Mouse (Mus musculus): ENCODE measurements at regions not wholly inside any gene's neighbourhood (a gene's known extent, or its start where the extent isn't known, plus 50 kb on each side); places are given as distances from the start of the nearest gene placed in this dataset.

DNA sequence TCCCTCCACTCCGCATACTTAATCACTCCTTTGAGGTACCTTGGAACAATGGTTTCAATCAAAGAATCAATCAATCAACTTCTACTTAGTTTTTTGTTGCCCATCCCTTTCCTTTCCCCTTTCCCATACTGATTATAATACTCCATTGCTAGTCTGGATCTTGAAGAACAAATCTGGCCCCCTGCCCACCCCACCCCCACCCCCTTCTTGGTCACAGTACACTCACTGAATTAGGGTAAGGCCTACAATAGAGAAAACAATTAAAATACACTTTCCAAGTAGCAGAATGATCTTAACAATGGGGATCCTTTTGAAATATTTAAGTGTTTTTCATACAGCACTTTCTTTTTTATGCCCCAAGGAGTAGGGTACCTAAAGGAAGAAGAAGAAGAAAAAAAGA is 397.7 kb downstream of the Ppargc1a start:
- Histone ChIP-seq H3K9me3 (ENCODE audit: control insufficient read depth, low read length) (no peaks in the 10 kb centered on the region), H3K36me3 (ENCODE audit: control insufficient read depth, insufficient read depth, low read length) (no peaks in the 10 kb centered on the region), H3K4me3 (ENCODE audit: low read length) (no peak overlapping the region), H3K4me1 (ENCODE audit: control insufficient read depth, insufficient read depth, low read length) (no peaks in the 10 kb centered on the region), H3K4me2 (replicated peaks; ENCODE audit: low read depth, low read length) (no peak overlapping the region), H3K27ac (ENCODE audit: low read depth, low read length) (no peak overlapping the region), H3K9ac (ENCODE audit: low read depth, low read length) (no peak overlapping the region), H3K27me3 (ENCODE audit: control insufficient read depth, insufficient read depth, low read length) (no peaks in the 10 kb centered on the region)
- 90% methylated on average over 1 of the region's 1 CpGs for WGBS
- ATAC-seq (ENCODE audit: low FRiP score, low TSS enrichment), result no peak

DNA sequence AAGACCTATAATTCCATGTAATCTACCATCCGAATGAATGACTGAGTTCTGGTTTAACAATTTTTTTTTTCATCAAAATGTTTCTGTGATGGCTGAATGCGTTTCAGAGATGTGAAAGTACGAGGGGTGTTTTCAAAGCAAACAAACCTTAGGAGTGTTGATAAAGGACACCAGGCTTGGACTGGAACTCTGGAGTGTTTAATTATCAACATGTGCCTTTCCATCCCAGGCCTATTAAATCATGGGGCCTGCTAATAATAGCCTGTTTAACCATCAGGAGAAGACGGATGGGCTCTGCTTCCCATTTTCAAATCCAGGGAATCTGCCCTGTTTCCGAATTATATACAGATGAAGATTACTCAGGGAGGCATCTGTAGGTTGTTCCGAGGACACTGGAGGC is 399.3 kb downstream of the Ppargc1a start:
- Histone ChIP-seq H3K36me3 (ENCODE audit: control insufficient read depth, insufficient read depth, low read length) (no peaks in the 10 kb centered on the region), H3K9me3 (ENCODE audit: control insufficient read depth, low read length) (no peaks in the 10 kb centered on the region), H3K4me1 (ENCODE audit: control insufficient read depth, insufficient read depth, low read length) (no peaks in the 10 kb centered on the region), H3K4me2 (replicated peaks; ENCODE audit: low read depth, low read length) (no peak overlapping the region), H3K27ac (ENCODE audit: low read depth, low read length) (no peak overlapping the region), H3K4me3 (ENCODE audit: low read length) (no peak overlapping the region), H3K27me3 (ENCODE audit: control insufficient read depth, insufficient read depth, low read length) (no peaks in the 10 kb centered on the region), H3K9ac (ENCODE audit: low read depth, low read length) (no peak overlapping the region)
- peak; percentile 85; the same call in 1 of the 2 replicates for ATAC-seq (ENCODE audit: low FRiP score, low TSS enrichment)
- WGBS, result 21% methylated on average over 6 of the region's 6 CpGs

DNA sequence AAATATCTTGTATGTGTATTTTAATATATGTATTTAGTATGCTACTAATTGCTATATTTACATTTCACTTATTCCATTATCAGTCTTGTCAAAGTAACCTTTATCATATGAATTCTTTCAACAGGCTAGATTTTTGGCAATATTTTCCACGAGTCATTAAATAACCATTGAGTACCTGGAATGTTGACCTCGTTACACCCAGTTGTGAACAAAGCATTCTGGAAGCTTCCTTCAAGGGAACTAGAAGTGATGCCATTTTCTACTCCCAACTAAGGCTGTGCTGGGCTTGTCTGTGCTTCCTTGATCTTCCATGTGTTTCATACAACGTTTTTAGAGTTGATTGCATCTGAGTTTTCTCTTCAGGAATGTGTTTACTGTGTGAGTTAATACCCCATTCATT is 410.6 kb downstream of the Ppargc1a start:
- Histone ChIP-seq H3K9me3 (ENCODE audit: control insufficient read depth, low read length) (no peaks in the 10 kb centered on the region), H3K4me1 (ENCODE audit: control insufficient read depth, insufficient read depth, low read length) (no peaks in the 10 kb centered on the region), H3K27me3 (ENCODE audit: control insufficient read depth, insufficient read depth, low read length) (no peaks in the 10 kb centered on the region), H3K4me2 (replicated peaks; ENCODE audit: low read depth, low read length) (no peak overlapping the region), H3K4me3 (ENCODE audit: low read length) (no peak overlapping the region), H3K27ac (ENCODE audit: low read depth, low read length) (no peak overlapping the region), H3K36me3 (ENCODE audit: control insufficient read depth, insufficient read depth, low read length) (no peaks in the 10 kb centered on the region), H3K9ac (ENCODE audit: low read depth, low read length) (no peak overlapping the region)
- ATAC-seq (ENCODE audit: low FRiP score, low TSS enrichment), result no peak
- WGBS, result 54% methylated on average over 3 of the region's 3 CpGs

DNA sequence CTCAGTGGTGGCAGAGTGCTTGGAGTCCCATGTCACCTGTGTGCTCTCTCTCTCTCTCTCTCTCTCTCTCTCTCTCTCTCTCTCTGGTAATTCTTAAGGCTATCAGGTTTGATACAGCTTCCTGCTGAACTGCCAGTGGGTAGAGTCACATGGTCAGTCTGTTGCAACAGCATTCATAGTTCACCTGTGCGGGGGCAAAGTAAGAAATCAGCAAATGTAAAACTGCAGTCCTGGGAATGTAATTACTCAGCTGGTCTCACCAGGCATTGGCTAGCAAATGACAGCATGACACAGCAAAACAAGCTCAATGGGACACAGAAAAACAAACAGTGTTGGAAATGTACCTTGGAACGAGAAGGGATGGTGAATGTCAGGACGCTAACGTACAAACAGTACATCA is 422.7 kb downstream of the Ppargc1a start:
- WGBS, result 86% methylated on average over 4 of the region's 4 CpGs
- ATAC-seq (ENCODE audit: low FRiP score, low TSS enrichment), result no peak

DNA sequence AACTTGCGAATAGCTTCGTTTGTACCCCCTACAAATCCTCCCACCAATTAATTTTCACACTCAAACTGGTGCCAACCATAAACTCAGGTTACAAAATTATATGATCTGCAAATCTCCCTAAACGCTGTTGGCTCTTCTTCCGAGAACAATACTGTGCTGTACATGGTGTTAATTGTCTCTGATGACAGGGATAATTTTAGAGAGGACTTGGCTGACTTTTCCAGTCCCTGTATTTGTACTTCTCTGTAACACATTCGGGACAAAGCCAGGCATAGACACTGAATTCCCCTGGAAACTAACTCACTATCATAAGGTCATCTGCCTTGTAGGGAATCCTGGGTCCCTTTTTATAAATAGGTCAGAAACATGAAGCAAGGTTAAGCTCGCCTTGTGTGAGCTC is 442.4 kb downstream of the Ppargc1a start:
- 80% methylated on average over 6 of the region's 6 CpGs for WGBS
- Histone ChIP-seq H3K27ac (ENCODE audit: low read depth, low read length) (no peak overlapping the region), H3K4me3 (ENCODE audit: low read length) (no peak overlapping the region), H3K4me2 (replicated peaks; ENCODE audit: low read depth, low read length) (no peak overlapping the region), H3K9ac (ENCODE audit: low read depth, low read length) (no peak overlapping the region), H3K27me3 (ENCODE audit: control insufficient read depth, insufficient read depth, low read length) (no peaks in the 10 kb centered on the region), H3K4me1 (ENCODE audit: control insufficient read depth, insufficient read depth, low read length) (no peaks in the 10 kb centered on the region), H3K9me3 (ENCODE audit: control insufficient read depth, low read length) (no peaks in the 10 kb centered on the region), H3K36me3 (ENCODE audit: control insufficient read depth, insufficient read depth, low read length) (no peaks in the 10 kb centered on the region)
- ATAC-seq (ENCODE audit: low FRiP score, low TSS enrichment), result no peak

More for the DNA sequence above, 422.7 kb downstream of the Ppargc1a start:
- no peaks in the 10 kb centered on the region for H3K4me1 ChIP-seq (ENCODE audit: control insufficient read depth, insufficient read depth, low read length)
- H3K27me3 ChIP-seq (ENCODE audit: control insufficient read depth, insufficient read depth, low read length), result no peaks in the 10 kb centered on the region
- H3K4me2 ChIP-seq (replicated peaks; ENCODE audit: low read depth, low read length), result no peak overlapping the region
- H3K9ac ChIP-seq (ENCODE audit: low read depth, low read length), result no peak overlapping the region
- no peak overlapping the region for H3K4me3 ChIP-seq (ENCODE audit: low read length)
- no peaks in the 10 kb centered on the region for H3K36me3 ChIP-seq (ENCODE audit: control insufficient read depth, insufficient read depth, low read length)
- H3K9me3 ChIP-seq (ENCODE audit: control insufficient read depth, low read length), result no peaks in the 10 kb centered on the region
- no peak overlapping the region for H3K27ac ChIP-seq (ENCODE audit: low read depth, low read length)

DNA sequence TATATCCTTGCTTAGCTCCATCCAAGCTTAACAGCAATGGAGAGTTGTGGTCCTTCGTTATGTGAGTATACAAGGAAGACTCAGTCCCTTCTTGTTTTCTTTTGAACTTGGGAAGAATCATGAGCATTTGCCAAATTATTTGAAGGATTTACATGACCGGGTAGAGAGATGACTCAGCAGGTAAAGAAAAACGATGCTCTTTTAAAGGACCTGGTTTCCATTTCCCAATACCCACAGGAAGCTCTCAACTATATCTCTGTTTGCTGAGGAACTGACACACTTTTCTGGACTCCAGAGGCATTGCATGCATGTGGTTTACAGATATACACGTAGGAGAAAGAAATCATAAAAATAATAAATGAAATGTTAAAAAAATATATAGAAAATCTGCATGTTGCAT is 457.5 kb downstream of the Ppargc1a start:
- H3K27ac ChIP-seq (ENCODE audit: low read depth, low read length), result no peak overlapping the region
- no peaks in the 10 kb centered on the region for H3K36me3 ChIP-seq (ENCODE audit: control insufficient read depth, insufficient read depth, low read length)
- H3K4me3 ChIP-seq (ENCODE audit: low read length), result no peak overlapping the region
- ATAC-seq (ENCODE audit: low FRiP score, low TSS enrichment), result no peak
- H3K27me3 ChIP-seq (ENCODE audit: control insufficient read depth, insufficient read depth, low read length), result no peaks in the 10 kb centered on the region
- no peak overlapping the region for H3K9ac ChIP-seq (ENCODE audit: low read depth, low read length)
- no peaks in the 10 kb centered on the region for H3K4me1 ChIP-seq (ENCODE audit: control insufficient read depth, insufficient read depth, low read length)
- H3K4me2 ChIP-seq (replicated peaks; ENCODE audit: low read depth, low read length), result no peak overlapping the region
- 76% methylated on average over 4 of the region's 4 CpGs for WGBS
- H3K9me3 ChIP-seq (ENCODE audit: control insufficient read depth, low read length), result no peaks in the 10 kb centered on the region

DNA sequence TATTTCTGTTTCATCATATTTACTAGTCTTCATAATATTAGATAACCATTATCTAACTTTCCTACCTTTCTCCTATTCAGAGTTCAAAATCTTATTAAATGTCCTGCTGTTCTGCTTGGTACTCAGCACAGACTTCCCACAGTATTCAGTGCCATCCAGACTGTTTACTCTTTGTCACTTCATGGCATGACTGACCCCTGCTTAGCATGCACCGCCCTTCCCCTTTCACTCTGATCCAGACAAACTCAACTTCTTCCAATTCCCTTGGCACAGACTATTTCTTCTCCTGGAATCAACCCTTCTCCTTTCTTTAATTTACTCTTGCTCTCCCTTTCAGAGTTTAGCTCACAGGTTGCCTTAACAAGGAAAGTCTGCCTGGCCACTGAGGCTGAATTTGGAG is 458.8 kb downstream of the Ppargc1a start:
- Histone ChIP-seq H3K9ac (ENCODE audit: low read depth, low read length) (no peak overlapping the region), H3K4me2 (replicated peaks; ENCODE audit: low read depth, low read length) (no peak overlapping the region), H3K9me3 (ENCODE audit: control insufficient read depth, low read length) (no peaks in the 10 kb centered on the region), H3K27ac (ENCODE audit: low read depth, low read length) (no peak overlapping the region), H3K36me3 (ENCODE audit: control insufficient read depth, insufficient read depth, low read length) (no peaks in the 10 kb centered on the region), H3K4me3 (ENCODE audit: low read length) (no peak overlapping the region), H3K4me1 (ENCODE audit: control insufficient read depth, insufficient read depth, low read length) (no peaks in the 10 kb centered on the region), H3K27me3 (ENCODE audit: control insufficient read depth, insufficient read depth, low read length) (no peaks in the 10 kb centered on the region)
- ATAC-seq (ENCODE audit: low FRiP score, low TSS enrichment), result no peak
- 86% methylated on average over 1 of the region's 1 CpGs for WGBS

DNA sequence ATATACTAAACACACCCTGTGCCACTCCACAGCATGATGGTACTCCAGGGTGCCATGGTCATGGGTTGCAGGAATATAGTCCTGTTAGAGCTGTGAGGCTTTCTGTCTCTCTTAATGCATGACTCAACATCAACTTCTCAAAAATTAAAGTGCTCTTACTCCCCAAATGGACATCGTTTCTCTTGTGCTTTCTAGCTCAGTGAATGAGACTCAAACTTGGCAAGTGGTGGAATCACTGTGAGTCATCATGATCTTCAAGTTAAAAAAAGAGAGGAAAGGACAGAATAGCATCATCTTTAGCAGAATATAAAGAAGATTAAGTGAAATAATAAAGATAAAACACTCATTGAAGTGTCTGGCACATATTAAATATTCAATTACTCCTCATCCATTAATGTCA is 459.3 kb downstream of the Ppargc1a start:
- Histone ChIP-seq H3K27ac (ENCODE audit: low read depth, low read length) (no peak overlapping the region), H3K4me2 (replicated peaks; ENCODE audit: low read depth, low read length) (no peak overlapping the region), H3K4me3 (ENCODE audit: low read length) (no peak overlapping the region), H3K4me1 (ENCODE audit: control insufficient read depth, insufficient read depth, low read length) (no peaks in the 10 kb centered on the region), H3K9me3 (ENCODE audit: control insufficient read depth, low read length) (no peaks in the 10 kb centered on the region), H3K9ac (ENCODE audit: low read depth, low read length) (no peak overlapping the region), H3K27me3 (ENCODE audit: control insufficient read depth, insufficient read depth, low read length) (no peaks in the 10 kb centered on the region), H3K36me3 (ENCODE audit: control insufficient read depth, insufficient read depth, low read length) (no peaks in the 10 kb centered on the region)
- WGBS, result 87% methylated on average over 1 of the region's 1 CpGs
- no peak for ATAC-seq (ENCODE audit: low FRiP score, low TSS enrichment)

DNA sequence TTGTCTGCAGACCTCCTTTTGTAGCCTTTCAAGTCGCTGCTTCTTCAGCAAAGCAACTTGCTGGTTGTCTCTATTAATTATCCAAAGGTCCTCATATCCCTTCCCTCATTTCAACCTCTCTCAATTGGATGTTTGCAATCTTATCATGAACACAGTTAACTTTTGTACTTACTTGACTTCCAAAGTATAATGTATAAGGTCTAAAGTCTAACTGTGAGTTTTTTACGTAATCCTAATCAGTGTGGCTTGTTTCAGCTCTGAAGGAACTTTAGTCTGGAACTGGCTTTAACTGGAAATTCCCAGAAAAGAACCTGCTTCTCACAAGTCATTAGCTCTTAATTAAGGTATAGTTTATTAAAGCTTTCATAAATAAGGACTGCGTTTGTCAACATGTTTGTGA is 467.6 kb downstream of the Ppargc1a start:
- no peak overlapping the region for H3K4me2 ChIP-seq (replicated peaks; ENCODE audit: low read depth, low read length)
- H3K36me3 ChIP-seq (ENCODE audit: control insufficient read depth, insufficient read depth, low read length), result no peaks in the 10 kb centered on the region
- no peak overlapping the region for H3K9ac ChIP-seq (ENCODE audit: low read depth, low read length)
- no peaks in the 10 kb centered on the region for H3K27me3 ChIP-seq (ENCODE audit: control insufficient read depth, insufficient read depth, low read length)
- H3K27ac ChIP-seq (ENCODE audit: low read depth, low read length), result no peak overlapping the region
- H3K9me3 ChIP-seq (ENCODE audit: control insufficient read depth, low read length), result no peaks in the 10 kb centered on the region
- ATAC-seq (ENCODE audit: low FRiP score, low TSS enrichment), result no peak
- no peak overlapping the region for H3K4me3 ChIP-seq (ENCODE audit: low read length)
- 91% methylated on average over 3 of the region's 3 CpGs for WGBS
- no peaks in the 10 kb centered on the region for H3K4me1 ChIP-seq (ENCODE audit: control insufficient read depth, insufficient read depth, low read length)

Data from kidney, embryonic 14.5 days (tissue).